Mouse (Mus musculus): ENCODE measurements around the gene Gm20521.

Gene Gm20521

DNA sequence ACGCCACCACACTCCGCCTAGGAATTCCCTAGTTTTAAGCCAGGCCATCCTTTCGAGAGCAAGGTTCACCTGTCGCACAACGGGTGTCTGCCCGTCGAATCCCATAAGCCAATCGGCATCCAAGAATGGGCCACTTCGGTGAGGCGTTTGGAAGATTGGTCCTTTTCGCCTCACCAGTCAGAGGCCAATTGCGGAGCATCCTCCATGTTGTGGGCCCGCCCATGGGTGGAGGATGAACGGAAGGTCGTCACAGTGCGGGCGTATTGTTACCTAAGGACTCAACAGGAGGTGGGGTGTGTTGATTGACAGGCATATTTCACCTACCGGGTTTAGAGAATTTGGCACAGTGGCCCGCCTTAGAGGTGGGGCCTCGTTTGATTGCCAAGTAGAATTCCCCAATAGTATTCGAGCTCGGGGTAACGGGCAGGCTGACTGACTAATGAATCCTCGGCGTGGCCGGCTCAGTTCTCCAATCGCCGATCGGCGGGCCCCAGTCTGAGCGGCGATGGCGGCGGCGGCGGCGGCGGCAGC is 10.5 kb downstream of the Gm20521 start:
- peak; percentile 100 for DNase-seq (ENCODE audit: low spot score in 2 of 2)

DNA sequence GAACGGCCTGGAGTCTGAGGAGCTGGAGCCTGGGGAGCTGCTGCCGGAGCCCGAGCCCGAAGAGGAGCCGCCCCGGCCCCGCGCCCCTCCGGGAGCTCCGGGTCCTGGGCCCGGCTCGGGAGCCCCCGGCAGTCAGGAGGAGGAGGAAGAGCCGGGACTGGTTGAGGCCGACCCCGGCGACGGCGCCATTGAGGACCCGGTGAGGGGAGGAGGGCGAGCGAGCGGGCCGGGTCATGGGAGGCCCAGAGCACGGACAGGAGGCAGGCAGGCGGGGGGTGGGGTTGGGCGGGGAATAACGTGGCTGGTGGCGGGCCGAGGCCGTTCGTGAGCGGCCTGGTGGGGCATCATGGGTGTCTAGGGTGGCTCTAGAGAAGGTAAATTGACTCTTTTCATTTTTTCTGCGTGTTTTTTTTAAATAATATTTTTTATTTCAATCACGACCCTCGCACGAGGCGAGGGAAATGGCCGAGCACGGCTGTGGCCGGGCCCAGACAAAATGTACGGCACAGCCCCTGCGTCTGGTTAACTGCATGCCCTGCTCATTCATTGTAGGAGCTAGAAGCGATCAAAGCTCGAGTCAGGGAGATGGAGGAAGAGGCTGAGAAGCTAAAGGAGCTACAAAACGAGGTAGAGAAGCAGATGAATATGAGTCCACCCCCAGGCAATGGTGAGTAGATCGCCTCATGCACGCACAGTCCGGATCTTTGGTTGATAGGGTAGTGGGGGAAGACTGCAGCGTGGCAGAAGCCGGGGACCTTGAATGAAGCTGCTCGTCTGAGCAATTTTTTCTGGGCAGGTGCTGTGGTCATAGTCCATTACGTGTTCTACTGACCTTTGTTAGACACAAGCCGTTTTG is 11.3 kb downstream of the Gm20521 start:
- DNase-seq (ENCODE audit: low spot score in 2 of 2), result no peak

DNA sequence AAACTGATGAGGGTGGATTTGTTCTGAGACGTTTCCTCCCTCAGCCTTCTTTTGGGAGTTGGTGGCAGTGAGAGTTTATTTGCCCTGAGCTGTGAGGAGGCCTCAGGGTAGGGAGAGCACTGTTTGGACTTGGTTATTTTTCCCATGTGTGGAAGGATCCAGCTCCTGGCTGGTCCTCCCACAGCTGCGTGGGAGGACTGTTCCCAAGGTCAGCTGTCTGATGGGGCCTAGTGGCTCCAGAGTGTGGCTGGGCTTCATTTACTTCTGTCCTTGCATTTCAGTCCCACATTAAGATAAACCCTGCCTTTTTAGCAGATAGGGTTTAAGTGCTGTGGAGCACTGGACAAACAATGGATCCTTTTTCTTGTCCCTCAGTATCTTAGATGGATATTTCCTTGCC is 14.2 kb downstream of the Gm20521 start:
- no peak for DNase-seq (ENCODE audit: low spot score in 2 of 2)

DNA sequence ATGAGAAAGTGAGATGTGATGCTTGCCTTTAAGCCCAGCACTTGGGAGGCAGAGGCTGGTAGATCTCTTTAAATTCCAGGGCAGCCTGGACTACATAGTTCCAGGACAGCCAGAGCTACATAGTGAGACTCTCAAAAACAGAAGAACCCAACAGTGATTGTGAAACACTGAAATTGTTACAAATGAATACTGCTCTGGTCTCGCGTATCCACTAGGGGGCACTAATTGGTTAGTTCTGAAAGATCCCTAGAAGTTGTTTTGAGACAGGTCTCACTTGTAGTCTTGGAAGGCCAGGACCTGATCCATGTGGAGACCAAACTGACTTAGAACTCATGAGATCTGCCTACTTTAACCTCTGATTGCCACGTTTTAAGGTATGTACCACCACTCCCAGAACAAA is 17.1 kb downstream of the Gm20521 start:
- peak; percentile 49 to 74 for DNase-seq (ENCODE audit: low spot score in 2 of 2)

DNA sequence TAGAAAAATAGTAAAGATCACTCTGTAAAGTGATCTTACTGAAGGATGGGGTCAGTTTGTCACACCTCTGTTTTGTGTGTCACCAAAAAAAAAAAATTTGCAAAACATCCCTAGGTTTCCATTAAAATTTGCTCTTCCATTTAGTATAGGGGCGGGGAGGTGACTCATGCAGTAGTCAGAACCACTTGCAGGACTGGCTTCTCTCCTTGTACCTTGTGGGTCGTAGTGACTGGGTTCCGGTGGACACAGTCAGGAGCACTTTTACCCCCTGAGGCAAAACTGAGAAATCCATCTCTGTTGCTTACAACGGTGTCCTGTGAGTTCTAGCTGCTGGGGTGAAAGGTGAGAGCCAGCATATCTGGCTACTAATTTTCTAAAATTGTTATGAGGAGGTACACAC is 20.4 kb downstream of the Gm20521 start:
- no peak for DNase-seq (ENCODE audit: low spot score in 2 of 2)

DNA sequence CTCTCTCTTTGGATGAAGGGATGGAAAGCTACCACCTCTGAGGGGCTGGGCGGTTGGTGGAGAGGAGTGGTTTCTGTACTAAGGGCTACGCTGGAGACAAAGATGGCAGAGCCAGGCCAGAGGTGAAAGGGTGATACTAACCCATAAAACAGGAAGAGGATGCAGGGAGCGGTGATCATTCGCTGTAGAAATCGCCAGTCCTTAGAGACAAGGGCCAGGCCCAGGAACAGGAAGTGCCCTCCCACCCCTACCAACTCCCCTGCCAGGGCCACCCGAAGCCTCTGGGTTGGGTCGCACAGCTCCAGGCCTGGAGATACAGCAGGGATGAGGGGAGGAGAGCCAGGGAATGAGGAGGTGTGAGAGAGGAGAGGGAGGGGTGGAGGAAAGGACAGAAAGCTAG is 25.4 kb downstream of the Gm20521 start:
- no peak for DNase-seq (ENCODE audit: low spot score in 2 of 2)

DNA sequence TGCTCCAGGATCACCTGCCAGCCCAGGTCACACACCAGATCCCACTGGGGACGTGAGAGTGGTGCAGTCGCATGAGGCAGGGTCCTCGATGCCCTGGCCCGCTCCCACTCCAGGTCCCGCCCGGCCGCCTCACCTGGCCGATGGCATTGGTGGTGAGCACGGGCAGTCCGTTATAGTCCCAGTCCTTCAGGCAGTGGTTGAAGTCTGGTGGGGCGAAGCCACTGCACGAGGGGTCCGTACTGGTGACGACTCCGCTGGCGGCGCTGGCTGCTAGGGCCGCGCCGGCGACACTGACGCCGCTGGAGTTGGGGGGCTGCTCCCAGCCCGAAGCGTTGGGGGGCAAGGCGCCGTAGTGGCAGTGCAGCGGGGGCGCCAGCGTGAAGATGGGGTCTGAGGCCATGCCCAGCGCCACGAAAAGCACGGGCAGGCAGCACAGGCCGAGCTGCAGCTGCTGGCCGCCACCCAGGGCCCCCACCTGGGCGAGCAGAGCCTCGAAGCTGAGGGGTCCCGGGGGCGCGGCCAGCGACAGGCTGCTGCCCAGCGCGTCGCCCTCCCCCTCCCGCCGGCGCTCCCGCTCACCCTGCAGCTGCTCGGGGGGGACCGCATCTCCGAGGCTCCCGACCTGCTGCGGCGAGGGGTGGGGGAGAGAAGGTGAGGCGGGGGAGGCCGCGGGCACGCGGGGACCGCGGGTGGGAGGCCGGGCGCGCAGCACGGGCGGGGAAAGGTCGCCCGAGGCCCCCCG is 29.0 kb downstream of the Gm20521 start:
- no peak for DNase-seq (ENCODE audit: low spot score in 2 of 2)

DNA sequence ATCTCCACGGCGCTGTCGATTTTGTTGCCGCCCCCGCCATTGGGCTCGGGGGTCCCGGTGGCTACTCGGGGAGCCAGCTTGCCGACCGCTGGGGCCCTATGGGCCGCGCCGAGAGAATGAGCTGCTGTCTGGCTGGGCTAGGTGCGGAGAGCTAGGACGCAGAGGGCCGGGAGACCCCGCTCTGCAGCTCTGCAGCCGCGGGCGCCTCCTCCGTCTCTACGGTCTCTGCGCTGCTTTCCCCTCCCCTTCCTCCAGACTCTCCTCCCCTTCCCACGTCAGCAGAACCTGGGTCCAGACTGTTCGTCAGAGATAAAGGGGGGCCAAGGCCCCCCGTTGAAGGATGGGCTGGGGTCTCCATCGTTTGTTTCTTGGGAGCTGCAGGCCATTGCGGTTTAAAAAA is 29.6 kb downstream of the Gm20521 start, which contains the start of gene Slc22a17:
Gene Slc22a17 (minus strand): TSS at position 247 of the 400 bp plus-strand sequence.
- peak; percentile 68 to 69 for DNase-seq (ENCODE audit: low spot score in 2 of 2)

DNA sequence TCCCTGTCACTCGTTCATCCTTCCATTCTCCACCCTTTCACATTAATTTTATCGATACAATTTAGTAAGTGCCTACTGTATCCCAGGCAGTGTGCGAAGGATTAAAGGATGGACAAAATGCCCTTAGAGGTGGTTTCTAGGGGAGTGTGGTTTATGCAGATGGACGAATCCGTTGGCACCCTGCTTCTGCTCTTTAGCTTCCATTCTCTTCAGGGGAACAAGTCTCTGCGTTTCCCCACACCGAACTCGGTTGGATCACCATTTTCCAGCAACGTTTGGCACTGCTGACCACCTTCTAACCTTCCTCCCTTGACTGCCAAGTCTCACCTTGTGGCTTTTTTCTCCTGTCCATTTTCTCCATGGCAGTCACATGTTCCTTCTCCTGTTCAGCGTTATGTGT is 30.1 kb downstream of the Gm20521 start:
- no peak for DNase-seq (ENCODE audit: low spot score in 2 of 2)

DNA sequence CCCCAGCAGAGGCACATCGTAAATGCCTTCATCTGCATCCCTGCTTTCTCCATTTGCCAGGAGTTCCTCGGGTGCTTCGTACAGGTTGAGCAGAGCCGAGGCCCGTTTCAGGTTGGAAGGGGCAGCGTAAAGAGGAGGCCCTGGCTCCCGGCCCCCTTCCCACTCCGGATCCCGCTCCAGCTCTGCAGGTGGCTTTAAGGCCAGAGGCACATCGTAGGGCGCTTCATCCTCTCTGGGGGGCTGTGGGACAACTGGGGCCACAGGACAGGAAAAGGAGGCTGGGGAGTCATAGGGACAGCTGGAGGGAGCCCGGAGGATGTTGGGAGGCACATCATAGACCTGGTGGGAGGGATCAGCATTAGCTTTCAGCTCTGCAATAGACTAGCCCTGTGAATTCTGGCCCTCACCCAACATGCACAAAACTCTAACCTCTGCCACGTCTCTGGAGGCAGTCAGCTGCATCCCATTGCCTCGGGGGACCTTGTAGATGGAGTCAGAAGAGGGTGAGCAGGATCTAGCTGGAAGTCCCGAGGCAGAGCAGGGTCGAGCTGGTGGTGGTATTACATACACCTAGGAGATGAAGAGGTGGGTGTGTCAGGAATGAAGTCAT is 36.9 kb downstream of the Gm20521 start:
- DNase-seq (ENCODE audit: low spot score in 2 of 2), result no peak

DNA sequence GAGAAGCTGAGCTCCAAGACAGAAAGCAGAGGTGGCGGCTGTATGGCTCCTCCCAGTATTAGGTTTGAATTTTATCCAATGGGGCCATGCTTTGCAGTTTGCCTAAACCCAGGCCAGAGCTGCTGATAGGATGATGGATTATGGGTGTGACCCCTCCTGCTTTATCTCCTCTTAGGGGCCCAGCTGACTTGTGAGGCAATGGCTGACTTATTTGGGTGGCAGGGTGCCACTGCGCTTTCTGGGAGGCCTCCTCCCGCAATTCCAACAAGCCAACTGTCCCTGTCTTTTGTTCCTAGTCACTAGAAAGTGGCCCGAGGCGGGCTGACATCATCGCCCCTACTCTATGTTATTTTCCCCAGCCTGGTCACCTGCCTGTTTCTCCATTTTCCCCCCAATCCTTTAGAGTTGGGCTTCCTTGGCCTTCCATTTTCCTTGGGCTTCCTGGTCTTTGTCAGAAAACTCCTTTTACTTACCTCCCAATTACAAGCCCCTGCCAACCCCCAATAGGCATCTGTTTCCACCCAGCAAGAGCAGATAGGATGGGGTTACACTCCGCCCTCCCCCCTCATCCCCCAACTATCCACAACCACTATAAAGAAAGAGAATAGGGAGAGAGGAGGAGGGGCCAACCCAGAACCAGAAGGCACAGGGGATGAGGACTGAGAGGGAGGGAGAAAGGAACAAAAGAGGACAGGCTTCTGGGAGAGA is 41.6 kb downstream of the Gm20521 start:
- peak; percentile 79 to 82 for DNase-seq (ENCODE audit: low spot score in 2 of 2)

DNA sequence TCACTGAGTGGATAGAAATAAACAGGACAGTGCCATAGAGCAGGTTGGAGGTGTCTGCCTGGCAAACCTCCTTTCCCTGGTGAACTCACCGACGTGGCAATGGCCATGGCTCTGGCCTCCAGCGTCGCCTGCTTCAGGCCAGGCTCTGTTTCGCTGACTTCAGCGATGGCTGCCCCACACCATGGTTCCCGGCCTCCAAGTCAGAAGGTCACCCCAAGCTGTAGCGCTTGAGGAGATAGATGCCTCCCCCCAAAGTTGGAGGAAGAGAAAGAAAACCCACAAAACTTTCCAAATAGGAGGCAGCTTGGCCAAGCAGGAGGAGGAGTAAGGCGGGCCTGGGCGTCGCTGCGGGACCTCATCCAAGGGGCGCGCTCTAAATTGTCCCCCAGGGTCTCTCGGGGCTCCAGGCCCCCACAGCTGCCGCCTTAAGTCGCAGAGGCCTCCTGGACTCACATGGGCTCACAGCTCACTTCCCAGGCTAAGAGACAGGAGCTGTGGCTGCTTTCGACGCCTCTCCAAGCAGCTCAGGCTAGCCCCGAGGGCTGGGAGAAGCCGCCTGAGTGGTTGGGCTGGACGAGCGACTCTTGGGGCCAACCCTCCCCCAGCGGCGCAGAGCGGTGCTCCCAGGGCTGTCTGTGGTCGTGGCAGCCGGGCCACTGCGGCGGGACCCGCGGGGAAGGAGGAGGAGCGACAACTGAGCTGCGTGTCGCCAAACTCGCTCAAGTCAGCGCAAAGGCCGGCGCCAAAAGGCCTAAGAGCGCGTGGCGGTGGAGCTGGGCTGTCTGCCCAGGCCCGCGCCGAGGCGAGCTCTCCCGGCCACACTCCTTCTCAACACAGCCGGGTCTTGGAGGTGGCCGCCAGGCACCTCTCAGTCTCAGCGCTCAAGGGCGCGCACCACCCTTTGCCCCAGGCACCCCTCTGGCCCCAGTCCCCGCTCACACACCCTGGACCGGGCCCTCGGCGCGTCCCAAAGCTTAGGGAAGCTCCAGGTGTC is 42.4 kb downstream of the Gm20521 start, which contains the start of gene Efs:
Gene Efs (minus strand): TSS at position 778 of the 994 bp plus-strand sequence.
- peak; percentile 56 to 68 for DNase-seq (ENCODE audit: low spot score in 2 of 2)

DNA sequence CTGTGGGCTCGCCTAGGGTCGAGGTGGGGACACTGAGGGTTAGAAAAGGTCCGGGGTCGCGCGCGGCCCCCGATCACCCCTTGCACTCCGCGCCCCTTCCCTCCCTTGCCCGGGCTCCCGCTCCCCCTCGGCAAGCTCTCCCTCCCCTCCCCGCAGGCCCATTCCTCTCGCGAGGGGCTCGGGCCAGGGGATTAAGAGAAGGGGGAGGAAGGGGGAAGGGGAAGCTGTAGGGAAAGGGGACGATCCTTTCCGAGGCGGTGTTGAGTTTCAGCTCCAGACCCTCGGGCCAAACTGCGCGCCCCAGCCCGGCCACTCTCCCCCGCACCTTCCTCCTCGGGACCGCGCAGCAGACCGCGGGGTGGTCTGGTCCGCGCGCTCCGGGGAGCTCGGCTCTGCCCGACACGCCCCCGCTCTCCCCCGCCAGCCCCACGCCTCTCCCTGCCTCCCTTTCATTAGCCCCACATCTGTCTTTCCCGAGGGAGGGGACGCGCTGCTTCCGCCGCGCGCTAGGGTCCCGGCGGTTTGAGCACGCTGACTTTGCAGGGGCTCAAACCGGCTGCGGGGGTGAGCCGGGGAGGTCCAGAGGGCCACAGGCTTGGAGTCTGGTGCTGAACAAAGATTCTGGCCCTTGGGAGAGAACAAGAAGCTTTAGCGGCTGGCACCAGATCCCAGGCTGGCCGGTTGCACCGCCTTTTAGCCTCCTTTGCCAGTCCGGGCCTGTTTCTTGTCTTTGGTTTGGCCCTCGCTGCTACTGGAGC is 43.3 kb downstream of the Gm20521 start:
- peak; percentile 65 to 72 for DNase-seq (ENCODE audit: low spot score in 2 of 2)

DNA sequence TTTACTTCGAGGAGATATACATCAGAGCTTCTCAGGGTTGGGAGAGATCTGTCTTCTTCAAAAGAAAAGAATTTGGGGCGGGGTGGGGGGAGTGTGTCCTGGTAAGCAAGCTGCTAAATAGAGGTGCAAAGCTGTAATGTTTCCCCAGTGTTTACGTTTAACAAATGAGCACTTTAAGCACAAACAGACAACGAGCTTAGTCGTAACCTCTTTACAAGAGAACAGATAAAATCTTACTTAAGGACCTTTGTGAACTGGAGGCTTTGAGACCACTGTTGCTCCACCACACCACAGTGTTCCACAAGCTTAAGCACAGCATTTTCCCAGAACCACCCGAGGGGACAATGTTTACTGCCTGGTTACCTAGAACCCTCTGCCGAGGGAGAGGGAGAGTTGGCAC is 44.1 kb downstream of the Gm20521 start:
- DNase-seq (ENCODE audit: low spot score in 2 of 2), result no peak

DNA sequence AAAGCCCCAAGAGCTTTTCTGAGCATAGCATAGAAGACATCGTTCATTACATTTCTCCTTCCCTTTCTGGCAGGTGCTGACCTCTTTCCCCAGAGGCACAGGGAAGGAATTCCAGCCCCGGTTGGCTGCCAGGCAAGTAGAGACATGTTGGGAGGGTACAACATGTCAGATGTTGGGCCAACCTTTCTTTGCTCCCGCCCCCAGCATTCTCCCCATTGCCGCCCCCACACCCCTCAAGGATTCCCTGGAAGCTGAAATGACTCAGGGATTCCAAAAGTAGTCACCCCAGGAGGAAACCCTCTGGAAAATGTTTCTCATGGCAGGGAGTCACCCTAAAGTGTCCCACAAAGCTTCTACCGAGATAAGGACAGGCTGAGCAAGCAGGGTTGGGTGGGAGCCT is 46.6 kb downstream of the Gm20521 start:
- no peak for DNase-seq (ENCODE audit: low spot score in 2 of 2)

DNA sequence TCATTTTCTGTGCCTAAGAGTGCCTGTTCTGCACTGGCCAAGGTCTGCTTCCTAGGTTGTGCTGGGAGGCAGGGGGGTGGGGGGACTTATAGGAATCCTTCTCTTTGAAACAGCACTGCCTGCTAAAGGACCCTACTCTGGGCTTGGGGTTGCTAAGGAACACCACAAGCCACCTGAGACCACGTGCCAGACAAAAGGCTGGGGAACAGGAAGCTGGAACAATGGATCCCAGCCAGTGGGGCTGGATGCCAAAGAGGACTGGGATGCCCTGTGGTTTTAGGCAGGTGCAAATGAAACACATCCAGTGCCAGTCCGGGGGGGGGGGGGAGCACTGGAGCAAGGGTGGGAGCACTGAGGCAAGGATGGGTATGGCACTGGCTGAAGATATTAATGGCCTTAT is 47.2 kb downstream of the Gm20521 start:
- DNase-seq (ENCODE audit: low spot score in 2 of 2), result no peak

DNA sequence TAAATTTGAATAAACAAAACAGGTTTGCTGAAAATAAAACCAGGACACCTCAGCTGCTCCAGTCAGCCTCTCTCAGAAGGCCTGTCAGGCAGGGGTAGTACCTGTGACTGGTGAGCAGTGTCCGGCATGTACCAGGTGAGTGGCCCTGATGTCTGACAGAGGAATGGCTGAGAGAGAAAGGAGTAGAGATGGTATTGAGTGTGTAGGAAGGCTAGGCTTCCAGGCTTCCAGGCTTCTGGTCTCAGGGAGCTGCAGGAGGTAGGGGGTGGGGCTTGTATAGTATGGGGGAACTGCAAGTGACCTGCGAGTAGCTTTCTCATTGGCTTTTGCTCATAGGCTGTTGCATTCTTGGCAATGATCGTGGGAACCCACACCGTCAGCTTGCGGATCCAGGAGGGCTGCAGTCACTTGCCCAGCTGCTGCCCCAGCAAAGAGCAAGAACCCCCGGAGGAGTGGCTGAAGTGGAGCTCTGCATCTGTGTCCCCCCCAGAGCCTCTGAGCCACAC is 49.5 kb downstream of the Gm20521 start, which contains the start of gene Il25:
Gene Il25 (plus strand): TSS at position 51 of the 506 bp plus-strand sequence.
- no peak for DNase-seq (ENCODE audit: low spot score in 2 of 2)

DNA sequence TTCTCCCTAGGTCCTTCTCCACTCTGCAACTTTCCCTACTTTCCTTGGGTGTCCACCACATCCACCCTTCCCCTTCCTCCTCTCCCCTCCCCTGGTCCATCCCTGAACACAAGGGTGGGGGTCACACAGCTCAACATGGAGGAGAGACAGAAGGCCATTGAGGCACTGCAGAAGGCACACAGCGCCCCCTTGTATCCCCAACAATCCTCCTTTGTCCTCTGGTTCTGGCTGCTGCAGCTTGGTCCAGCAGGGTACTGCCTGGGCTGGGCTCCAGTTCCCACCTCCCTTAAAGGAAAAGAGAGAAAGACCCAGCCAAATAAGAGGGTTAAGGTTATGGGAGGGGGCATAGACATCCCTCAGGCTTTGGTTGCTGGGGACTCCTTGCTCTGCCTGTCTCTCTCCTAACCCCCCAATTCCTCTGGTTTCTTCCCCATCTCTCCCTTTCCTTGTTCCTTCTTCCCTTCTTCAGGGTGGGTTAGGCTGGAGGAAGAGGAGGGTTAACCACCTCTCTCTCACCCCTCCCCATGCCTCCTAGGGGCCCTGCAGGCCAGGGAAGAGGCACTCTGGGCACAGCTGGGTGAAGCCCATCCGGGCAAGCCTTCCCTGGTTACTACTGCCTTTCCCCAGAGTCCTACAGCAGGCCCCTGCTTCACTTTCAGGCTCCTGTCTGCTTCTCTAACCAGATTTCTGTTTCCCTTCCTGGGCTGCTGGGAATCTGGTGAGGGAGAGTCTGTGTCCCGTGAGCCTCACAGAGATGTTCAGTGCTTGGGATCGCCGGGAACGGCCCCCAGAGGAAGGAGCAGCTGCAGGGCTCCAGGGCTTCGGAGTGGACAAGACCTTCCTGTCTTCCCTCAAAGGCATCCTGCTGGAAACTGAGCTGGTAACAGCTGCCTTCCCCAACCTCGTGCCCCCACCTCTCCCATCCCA is 52.9 kb downstream of the Gm20521 start, which contains the start of gene Cmtm5:
Gene Cmtm5 (plus strand): TSS at position 358 of the 927 bp plus-strand sequence.
- DNase-seq (ENCODE audit: low spot score in 2 of 2), result no peak
